Mouse (Mus musculus) adrenal gland, postnatal 36 days (tissue): ENCODE measurements at regions not wholly inside any gene's neighbourhood (a gene's known extent, or its start where the extent isn't known, plus 50 kb on each side); places are given as distances from the start of the nearest gene placed in this dataset.
"Not testable (repeated sequence)": the region's sequence is repeated elsewhere in the genome, so short reads cannot be mapped to it uniquely, and the experiment has no call there.

Experiments used
- DNase-seq, 2 experiments: peaks; one replicate each; pipeline ENCODE4 v3.0.0; 2021; ENCODE audit warnings: mixed read lengths in 1 of 2

DNA sequence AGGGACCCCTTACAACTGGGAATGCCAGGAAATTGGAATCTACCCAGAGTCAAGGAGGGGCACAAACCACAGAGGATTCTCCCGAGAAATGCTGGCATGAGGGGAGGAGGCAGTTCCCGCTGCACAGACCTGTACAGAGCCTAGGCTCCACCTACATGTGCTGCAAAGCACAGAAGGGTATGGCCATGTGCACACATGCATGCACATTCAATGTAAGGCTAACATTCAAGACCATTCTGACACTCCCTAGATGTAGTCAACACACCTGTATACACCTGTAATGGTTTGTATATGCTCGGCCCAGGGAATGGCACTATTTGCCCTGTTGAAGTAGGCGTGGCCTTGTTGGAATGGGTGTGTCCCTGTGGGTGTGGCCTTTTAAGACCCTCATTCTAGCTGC lies 238.0 kb downstream of the Prex1 start:
- DNase-seq = no peak

DNA sequence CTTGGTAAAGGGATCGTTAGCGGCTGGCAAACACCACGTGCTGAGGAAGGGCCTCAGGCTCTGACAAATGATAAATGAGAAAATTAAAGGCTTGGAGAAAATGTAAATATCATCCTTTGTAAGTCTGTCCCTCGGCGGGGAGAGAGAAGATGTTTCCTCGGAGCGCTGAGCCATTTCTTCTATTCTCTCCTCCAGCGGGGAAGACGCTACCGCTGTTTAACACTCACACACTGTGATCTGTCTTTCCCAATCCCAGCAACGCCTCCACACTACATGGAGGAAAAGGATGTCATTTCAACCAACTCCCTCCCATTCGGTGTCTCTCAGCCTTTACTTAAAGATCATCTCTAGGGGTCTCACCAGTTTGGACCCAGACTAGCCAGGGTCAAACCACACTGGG lies 239.0 kb downstream of the Prex1 start:
- no peak for DNase-seq

- no peak for DNase-seq
Observed at GRCm38 (mm10) chr2:166471257-166471753, 242.3 kb downstream of the Prex1 start.

GRCm38 (mm10) chr2:166469046-166469593 lies 244.5 kb downstream of the Prex1 start:
- DNase-seq = no peak

DNA sequence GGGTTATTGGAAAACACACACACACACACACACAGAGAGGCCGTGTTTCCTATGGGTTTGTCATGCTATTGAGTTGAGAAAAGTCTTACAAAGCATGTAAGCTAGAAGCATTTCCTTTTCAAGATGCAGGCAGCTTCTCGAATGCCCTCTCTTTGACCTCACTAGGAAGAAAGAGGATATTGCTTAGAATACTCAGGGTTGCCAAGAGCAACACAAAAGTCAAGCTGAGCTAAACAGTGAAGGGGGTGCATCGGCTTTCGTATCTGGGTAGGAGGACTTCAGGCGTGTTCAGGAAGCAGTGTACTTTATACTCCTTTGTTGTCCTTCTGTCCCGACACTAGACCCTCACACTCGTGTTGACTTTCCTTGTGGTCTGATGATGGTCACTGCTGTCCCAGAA lies 246.5 kb downstream of the Prex1 start:
- no peak for DNase-seq

DNA sequence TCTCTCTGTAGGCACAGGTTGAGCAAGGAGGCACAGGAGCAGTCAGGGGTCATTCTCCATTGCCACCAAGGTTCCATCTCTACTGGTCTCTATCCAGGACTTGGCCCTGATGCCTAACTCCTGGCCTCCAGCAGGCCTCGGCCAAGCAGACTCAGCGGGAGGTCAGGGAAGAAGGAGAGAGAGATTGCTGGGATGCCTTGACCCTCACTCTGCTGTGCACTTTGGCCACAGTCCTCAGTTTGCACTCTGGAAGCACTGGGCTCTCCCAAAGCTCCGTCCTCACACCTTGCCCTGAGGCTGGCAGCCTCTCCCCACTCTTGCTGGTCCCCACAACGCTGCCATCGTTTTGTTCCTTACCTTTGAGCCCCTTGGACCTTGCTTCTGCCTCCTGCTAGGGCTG lies 248.1 kb downstream of the Prex1 start:
- no peak for DNase-seq

DNA sequence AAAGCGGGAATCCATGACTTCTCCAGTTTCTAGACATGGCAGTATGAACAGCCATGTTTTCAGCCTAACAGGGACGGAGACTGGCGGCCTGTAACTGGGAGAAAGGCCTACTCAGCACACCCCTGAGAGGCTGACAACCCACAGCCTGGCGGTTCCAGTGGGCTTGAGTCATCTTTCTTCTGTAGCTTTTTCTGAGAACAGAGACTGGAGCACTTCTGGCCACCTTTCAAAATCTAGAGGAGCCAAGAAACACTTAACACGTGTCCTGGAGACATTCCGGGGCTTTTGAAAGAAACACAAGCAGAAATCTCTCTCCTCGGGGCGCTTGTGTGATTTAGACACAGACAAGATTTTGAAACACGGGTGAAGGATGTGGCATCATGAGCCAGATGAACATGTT lies 250.1 kb downstream of the Prex1 start:
- peak in 1 of 2 experiments; percentile 25 for DNase-seq

GRCm38 (mm10) chr2:166461956-166462355 lies 251.7 kb downstream of the Prex1 start:
- DNase-seq = peak; percentile 59

- DNase-seq = no peak
Observed at GRCm38 (mm10) chr2:166461103-166461502, 252.5 kb downstream of the Prex1 start.

DNA sequence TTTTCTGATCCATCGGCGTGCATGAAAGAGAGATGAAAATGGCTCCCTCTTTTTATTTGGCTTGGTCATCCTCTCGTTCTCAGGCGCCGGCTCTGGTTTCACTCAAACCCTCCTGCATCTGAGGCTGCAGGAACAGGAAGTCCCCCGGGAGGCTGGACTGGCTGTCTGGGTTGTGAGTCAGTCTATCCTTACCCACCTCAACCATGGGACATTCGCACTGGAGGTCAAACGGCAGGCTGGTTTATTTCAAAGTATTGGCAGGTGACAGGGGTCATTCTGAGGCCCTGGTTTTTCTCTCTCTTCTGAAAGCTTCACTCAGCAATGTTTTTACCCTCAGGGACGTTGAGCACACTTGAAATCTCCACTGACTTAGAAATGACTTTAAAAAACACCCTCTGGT lies 253.7 kb downstream of the Prex1 start:
- peak; percentile 12 to 45 for DNase-seq

- DNase-seq = no peak
Observed at GRCm38 (mm10) chr2:166458953-166459352, 254.7 kb downstream of the Prex1 start.

- DNase-seq = no peak
Observed at GRCm38 (mm10) chr2:166457381-166458172, 256.1 kb downstream of the Prex1 start.

GRCm38 (mm10) chr2:166454160-166454888 lies 259.3 kb downstream of the Prex1 start:
- not testable (repeated sequence) for DNase-seq

DNA sequence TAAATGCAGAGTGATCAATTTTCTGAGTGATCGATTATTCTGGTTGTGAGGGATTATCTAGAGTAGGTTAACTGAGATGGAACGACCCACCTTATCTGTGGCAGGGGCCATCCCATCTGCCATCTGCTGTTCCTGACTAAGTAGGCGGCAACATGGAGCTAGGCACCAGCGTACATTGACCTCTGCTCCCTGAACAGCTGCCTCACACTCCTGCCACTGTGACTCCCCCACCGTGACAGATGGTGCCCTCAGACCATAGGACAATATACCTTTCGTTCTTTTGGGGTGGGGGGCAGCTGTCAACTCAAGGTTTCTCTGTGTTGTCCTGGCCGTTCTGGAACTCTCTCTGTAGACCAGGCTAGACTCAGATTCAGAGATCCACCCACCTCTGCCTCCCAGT lies 262.7 kb downstream of the Prex1 start:
- DNase-seq = no peak

DNA sequence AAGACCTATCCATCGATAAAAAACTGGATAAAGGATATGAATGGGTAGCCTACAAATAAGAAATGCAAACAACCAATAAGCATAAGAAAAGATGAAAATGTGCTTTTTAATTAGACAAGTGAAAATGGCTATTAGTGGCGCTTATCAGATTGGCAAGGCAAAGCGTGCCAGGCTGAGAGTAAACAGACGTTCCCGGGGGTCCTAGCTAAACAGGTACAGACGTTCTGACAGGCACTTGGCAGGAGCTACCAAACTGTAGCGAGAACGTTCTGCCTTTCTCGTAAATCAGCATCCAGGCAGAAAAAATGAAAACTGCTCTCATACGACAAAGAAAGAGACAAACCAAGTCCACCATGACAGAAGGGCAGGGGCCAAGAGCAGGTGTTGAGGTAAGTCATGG lies 263.3 kb downstream of the Prex1 start:
- DNase-seq = no peak

DNA sequence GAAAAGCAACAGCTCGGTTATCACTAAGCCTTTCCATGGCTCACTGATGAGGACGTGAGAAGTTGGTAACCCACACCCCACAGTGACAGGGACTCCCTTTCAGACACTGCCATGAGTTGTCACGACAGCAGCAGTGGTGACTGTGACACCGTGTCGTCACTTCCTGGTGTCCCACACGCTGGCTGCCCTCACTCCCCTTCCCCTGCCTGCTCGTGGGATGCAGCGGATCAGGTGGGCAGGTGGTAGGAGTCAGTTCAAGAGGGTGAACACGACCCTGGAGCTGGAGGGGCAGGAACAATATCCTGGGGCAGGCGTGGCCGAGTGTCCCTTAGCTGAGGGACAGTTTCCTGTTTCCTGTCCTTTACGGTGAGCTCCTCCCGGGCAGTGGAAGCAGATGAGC lies 264.9 kb downstream of the Prex1 start:
- DNase-seq = no peak

GRCm38 (mm10) chr2:166448161-166448560 lies 265.5 kb downstream of the Prex1 start:
- peak; percentile 82 to 85 for DNase-seq

GRCm38 (mm10) chr2:166446536-166446935 lies 267.1 kb downstream of the Prex1 start:
- DNase-seq = no peak

GRCm38 (mm10) chr2:166445824-166446223 lies 267.8 kb downstream of the Prex1 start:
- not testable (repeated sequence) for DNase-seq

- DNase-seq = no peak
Observed at GRCm38 (mm10) chr2:166442997-166443396, 270.6 kb downstream of the Prex1 start.

- DNase-seq = peak in 1 of 2 experiments; percentile 75
Observed at GRCm38 (mm10) chr2:166439847-166440775, 273.5 kb downstream of the Prex1 start.

DNA sequence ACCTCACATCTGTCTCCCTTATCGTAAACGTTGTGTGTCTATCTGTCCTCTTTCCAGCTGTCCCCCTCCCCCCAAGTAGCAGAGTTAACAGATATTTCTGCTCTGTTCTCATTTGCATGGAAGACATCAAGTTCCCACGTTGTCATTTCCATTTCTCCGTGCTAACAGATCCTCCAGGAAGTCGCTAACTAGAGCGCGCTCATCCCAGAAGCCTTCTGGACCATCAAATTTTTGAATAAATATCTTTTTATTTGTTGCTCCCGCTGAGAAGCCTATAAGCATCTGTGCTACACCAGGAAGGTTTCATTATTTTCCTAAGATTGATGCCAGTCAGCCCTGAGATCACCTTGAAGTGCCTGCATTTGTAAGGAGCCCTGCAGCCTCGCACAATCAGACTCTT lies 275.4 kb downstream of the Prex1 start:
- DNase-seq = no peak
